Mouse (Mus musculus) CD4-positive, CD25-positive, alpha-beta regulatory T cell (primary cell): ENCODE data around the gene Abce1. TPM values are rescaled to one million over a fixed set of nuclear protein-coding genes. Genes with fewer than 3 reads are reported as not detected.

Experiments
- polyA plus RNA-seq: library from polyadenylated mRNA; unstranded; fragments of 100-300 nt; shearing (Covaris generic); gene quantifications from one replicate; pipeline ENCODE4 v1.2.1, GENCODE M21; 2017

Gene Abce1
- 97.9 TPM for polyA plus RNA-seq

GRCm38 (mm10) chr8:79711064-79711961, at the start of gene Abce1, which contains the start of gene Anapc10:
Gene Abce1, minus strand, starts transcription at chr8:79711740.
Gene Anapc10, plus strand, starts transcription at chr8:79711820.

GRCm38 (mm10) chr8:79639586-79640451, 71.7 kb downstream of the Abce1 start, which contains the start of gene Otud4:
Gene Otud4, plus strand, starts transcription at chr8:79639618.

Other genes starting within 250 kb of the Abce1 start
- gene Otud4, start 72.1 kb downstream of the Abce1 start, polyA plus RNA-seq, result 42.3 TPM
- 25.8 TPM for gene Anapc10, start 80 bp upstream of the Abce1 start, polyA plus RNA-seq